Mouse (Mus musculus) cerebellum, adult 9-10 months (tissue): ENCODE data around the gene Brox.
A peak's percentile ranks its signal among the peaks of the same experiment; 100 is the strongest.
"Not testable (repeated sequence)": the region's sequence is repeated elsewhere in the genome, so short reads cannot be mapped to it uniquely, and the experiment has no call there.

Experiments
- DNase-seq: peaks from one replicate; pipeline ENCODE4 v3.0.0; 2022

The Brox gene

DNA sequence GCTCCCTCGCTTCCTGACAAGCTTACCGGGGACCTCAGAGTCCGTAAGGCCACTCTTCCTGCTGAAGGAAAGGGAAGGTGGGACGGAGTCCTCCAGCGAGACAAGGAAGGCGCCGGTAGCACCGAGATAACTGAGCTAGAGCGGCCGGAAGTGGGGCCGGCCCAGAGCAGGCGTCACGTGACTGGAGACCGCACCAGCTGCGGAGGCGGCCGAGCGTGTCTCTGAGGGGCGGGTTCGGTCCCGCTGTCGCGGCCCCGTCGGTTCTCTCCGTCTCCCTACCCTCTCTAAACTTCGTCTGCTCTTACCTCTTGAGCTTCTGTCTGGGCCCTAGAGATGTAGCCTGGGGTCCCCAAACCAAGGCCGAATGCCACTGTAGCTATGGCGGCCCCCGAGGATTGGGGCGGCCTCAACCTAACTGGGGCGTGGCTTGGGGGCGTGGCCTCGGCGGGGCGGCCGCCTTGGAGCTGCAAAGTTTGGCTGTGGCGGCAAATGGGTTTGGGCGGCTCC, at the start of gene Brox:
TSS of gene Brox (minus strand) at position 393 of the 507 bp plus-strand sequence.
- DNase-seq = peak; percentile 92

- peak; percentile 44 for DNase-seq
These were observed 48.7 kb upstream of the Brox start for GRCm38 (mm10) chr1:183345817-183346195.

DNA sequence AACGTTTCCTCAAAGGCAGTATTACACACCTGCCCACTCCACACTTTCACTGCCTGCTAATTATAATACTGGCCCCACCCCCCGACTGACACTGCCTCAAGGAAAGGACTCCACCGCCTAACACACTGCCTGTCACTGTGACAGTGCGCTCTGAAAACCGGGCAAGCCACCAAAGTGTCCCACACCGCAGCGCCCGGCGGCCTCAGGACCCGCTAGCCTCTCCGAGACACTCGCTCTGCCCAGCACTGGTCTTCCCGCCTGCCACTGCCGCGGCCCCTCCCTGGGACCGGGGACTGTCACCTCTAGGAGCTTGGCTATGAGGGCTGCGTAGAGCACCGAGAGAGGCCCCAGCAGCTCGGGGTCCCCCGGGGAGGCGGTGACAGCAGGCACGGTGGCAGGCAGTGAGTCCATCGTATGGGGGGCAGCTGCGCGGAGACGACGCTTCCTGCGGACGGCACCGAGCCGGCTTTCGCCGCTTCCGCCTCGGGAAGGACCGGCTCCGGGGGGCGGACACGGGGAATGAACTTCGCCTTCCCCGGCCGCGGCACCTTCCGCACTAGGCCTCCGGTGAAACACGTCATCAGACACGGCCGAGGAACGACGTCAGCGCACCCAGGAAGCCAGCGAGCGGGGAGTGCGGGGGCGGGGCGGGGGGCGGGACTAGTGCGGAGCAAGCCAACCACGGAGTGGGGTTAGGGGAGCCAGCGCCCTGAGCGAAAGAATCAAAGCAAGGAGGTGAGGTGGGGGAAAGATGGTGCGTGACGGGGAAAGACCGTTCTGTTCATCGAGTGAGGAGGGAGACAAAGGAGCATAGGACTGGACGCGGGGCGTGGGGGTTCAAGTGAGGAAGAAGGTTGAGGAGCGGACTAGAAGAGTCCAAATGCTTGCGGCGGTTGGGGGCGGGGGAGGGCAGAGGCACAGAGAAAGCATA, 48.1 kb upstream of the Brox start:
- peak; percentile 79 for DNase-seq

DNA sequence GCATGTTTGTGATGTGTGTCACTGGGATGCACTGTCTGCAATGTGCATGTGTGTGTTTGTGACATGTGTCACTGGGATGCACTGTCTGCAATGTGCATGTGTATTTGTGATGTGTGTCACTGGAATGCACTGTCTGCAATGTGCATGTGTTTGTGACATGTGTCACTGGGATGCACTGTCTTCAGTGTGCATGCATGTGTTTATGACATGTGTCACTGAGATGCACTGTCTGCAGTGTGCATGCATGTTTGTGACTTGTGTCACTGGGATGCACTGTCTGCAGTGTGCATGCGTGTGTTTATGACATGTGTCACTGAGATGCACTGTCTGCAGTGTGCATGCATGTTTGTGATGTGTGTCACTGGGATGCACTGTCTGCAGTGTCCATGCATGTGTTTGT, 45.8 kb upstream of the Brox start:
- not testable (repeated sequence) for DNase-seq

- no peak for DNase-seq
These were observed 30.1 kb upstream of the Brox start for GRCm38 (mm10) chr1:183327171-183327570.

- DNase-seq = no peak
These were observed 27.4 kb upstream of the Brox start for GRCm38 (mm10) chr1:183324433-183324832.

DNA sequence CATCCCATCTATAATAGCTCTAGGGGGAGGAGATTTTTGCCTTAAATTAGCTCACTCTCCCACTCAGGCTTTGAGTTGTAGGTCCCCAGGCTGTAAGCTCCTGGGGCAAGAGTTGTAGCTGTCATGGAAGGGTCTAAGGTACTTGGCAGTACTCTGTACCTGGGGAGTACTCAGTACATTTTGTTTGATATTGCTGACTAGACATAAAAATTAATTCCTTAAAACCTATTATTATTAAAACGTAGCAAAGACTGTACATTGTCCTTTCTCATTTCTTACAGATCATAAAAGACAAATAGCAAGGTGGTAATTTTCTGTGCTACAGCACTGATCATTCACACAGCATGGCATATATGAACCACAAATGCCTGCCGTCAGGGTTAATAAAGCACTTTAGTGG, 26.9 kb upstream of the Brox start:
- DNase-seq = no peak

GRCm38 (mm10) chr1:183322496-183322895, 25.4 kb upstream of the Brox start:
- not testable (repeated sequence) for DNase-seq

- DNase-seq = no peak
These were observed 23.6 kb upstream of the Brox start for GRCm38 (mm10) chr1:183320708-183321107.

DNA sequence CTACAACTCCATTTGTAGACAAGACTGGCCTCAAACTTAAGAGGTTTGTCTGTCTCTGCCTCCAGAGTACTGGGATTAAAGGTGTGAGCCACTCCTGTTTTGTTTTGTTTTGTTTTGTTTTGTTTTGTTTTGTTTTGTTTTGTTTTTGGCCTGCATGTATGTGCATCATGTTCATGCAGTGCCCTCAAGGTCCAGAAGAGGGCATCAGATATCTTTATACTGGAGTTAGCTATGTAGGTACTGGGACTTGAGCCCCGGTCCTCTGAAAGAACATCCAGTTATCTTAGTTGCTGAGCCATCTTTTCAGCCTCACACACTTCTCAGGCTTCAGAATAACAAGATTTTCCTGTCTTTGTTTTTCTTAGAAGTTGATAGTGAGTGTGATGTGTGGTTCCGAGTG, 18.7 kb upstream of the Brox start:
- DNase-seq = no peak

- no peak for DNase-seq
These were observed 15.0 kb upstream of the Brox start for GRCm38 (mm10) chr1:183312076-183312475.

- not testable (repeated sequence) for DNase-seq
These were observed 12.5 kb upstream of the Brox start for GRCm38 (mm10) chr1:183309601-183310000.

DNA sequence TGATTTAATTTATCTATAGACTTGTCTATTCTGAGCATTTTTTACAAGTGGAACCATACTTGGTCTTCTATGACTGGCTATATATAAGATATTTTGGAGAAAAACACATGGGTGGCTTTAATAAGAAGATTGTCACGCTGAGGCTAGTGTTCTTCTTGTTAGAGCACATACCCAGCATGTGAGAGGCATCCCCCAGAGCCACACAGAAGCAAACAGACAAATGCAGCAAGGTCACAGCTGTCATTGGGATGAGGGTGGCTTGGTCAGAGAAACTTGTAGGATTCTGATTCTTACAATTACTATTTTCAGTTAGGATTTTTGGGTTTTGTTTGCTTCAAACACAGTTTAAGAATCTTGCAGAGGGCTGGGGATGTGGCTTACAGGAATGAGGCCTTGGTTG, 11.4 kb upstream of the Brox start:
- no peak for DNase-seq

GRCm38 (mm10) chr1:183307555-183307954, 10.5 kb upstream of the Brox start:
- no peak for DNase-seq

GRCm38 (mm10) chr1:183299161-183299560, 2.1 kb upstream of the Brox start:
- peak; percentile 91 for DNase-seq

- DNase-seq = peak; percentile 36
These were observed 919 bp upstream of the Brox start for GRCm38 (mm10) chr1:183297886-183298489.

GRCm38 (mm10) chr1:183297473-183297885, 410 bp upstream of the Brox start:
- peak; percentile 64 for DNase-seq

- DNase-seq = no peak
These were observed 604 bp downstream of the Brox start, which contains the start of gene Aida for GRCm38 (mm10) chr1:183296465-183296864. Gene Aida, plus strand, starts transcription at chr1:183296590.

DNA sequence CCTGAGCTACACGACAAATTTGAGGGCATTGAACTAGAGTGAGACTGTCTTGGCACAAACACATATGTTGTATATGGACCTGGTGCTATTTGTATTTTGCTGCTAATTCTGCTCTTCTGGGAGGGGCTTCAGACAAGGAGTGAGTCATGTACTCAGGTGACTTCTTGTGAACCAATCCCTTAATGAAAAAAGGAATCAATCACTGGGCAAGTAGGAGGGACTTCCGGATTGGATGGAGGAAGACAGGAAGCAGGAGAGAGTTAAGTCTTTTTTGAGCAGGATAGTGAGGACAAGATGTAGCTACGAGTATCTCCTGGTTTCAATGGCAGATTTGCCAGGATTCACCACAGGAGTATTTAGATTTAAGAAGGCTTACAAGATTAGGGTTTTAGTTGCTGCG, 7.5 kb downstream of the Brox start:
- DNase-seq = no peak

DNA sequence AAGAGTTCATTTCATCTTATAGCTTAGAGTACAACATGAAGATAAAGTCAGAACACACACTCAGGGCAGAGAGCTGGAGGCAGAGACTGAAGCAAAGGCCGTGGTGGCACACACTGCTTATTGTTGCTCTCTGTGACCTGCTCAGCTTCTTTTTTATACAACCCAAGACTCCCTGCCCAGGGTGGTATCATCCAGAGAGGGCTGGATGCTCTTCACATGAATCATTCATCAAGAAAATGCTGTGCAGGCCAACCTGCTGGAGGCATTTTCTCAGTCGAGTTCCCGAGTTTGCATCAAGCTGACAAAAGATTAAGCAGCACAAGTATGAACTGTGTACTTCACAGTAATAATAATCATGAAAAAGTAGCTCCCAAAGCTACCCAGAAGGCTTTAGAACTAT, 8.7 kb downstream of the Brox start:
- no peak for DNase-seq

- no peak for DNase-seq
These were observed 21.3 kb downstream of the Brox start for GRCm38 (mm10) chr1:183275763-183276162.

DNA sequence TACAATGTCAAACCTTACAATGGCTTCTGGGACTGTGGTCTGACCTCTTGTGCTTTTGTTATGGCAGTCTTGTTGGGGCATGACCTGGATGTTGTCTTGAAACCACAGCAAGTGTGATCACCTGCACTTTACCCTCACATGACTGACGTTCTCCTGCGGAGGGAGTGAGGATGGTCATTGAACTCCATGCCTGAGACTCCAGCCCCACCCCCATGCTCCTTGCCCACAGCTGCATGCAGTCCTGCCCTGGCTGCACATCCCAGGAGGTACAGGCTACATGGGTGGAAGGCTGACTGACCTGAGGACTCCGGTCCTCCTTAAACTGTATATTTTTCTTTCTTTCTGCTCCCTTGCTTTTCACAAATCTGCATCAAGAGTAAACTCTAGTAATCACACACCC, 22.7 kb downstream of the Brox start:
- no peak for DNase-seq

- DNase-seq = no peak
These were observed 23.9 kb downstream of the Brox start for GRCm38 (mm10) chr1:183272867-183273818.
